Mouse (Mus musculus) kidney, postnatal 0 days (tissue): ENCODE measurements around the gene 1700030J22Rik. TPM values are rescaled to one million over a fixed set of nuclear protein-coding genes. Genes with fewer than 3 reads are reported as not detected.

Experiments used
- ATAC-seq: fragments of 200-750 bp; cut with Nextera tagmentation; replicated peaks from 2 replicates; pipeline ENCODE4 v1.8.0; 2017; ENCODE audit warnings: low read depth, moderate number of reproducible peaks, moderate TSS enrichment, moderate library complexity; ENCODE audit not compliant: low FRiP score
- DNase-seq: peaks from one replicate; pipeline ENCODE4 v3.0.0-alpha.2; 2016; ENCODE audit warnings: low spot score
- H3K27ac ChIP-seq: fragments of 300-500 bp; sonication (generic); 2 replicates; pipeline ENCODE4 v1.5.1; 2014; ENCODE audit warnings: mild to moderate bottlenecking
- H3K27me3 ChIP-seq: fragments of 300-500 bp; sonication (generic); 2 replicates; pipeline ENCODE4 v1.6.1; 2014; ENCODE audit warnings: low read length, mixed read lengths; ENCODE audit not compliant: insufficient read depth
- H3K36me3 ChIP-seq: fragments of 300-500 bp; sonication (generic); 2 replicates; pipeline ENCODE4 v1.6.1; 2014; ENCODE audit warnings: low read length, mixed read lengths; ENCODE audit not compliant: insufficient read depth
- H3K4me1 ChIP-seq: fragments of 300-500 bp; sonication (generic); replicated peaks from 2 replicates; pipeline ENCODE4 v1.6.1; 2014; ENCODE audit warnings: antibody characterized with exemption, low read length, mixed read lengths; ENCODE audit not compliant: insufficient read depth
- H3K4me2 ChIP-seq: fragments of 300-500 bp; sonication (generic); 2 replicates; pipeline ENCODE4 v1.6.1; 2014; ENCODE audit warnings: mild to moderate bottlenecking, low read length, moderate library complexity, mixed read lengths
- H3K4me3 ChIP-seq: fragments of 300-500 bp; sonication (generic); replicated peaks from 2 replicates; pipeline ENCODE4 v1.5.1; 2014; ENCODE audit warnings: low read depth, low read length
- H3K9ac ChIP-seq: fragments of 300-500 bp; sonication (generic); 2 replicates; pipeline ENCODE4 v1.6.1; 2014; ENCODE audit warnings: low read depth, low read length
- H3K9me3 ChIP-seq: fragments of 300-500 bp; sonication (generic); replicated peaks from 2 replicates; pipeline ENCODE4 v1.6.1; 2016; ENCODE audit warnings: low read length, inconsistent platforms, mixed read lengths
- CTCF ChIP-seq: IDR thresholded peaks from 2 replicates; pipeline ENCODE4 v1.5.1; 2016; ENCODE audit warnings: antibody characterized with exemption, low read depth, mild to moderate bottlenecking, moderate library complexity
- WGBS: fragments of 180-500 bp; shearing (Covaris S2); extraction: QIAGEN DNeasy Blood & Tissue Kit; methylation state at CpG from one replicate; pipeline ENCODE4 v1.1.7; 2014; 5-methylcytosine and 5-hydroxymethylcytosine counted together
- polyA plus RNA-seq: library from polyadenylated mRNA; unstranded; fragments of >200 nt; fragmentation: Nextera tagmentation; extraction: Ambion mirVana; gene quantifications from 2 replicates; pipeline ENCODE4 v1.2.1, GENCODE M21; 2015

1700030J22Rik gene
- polyA plus RNA-seq, 1 experiment from 2014 or later: 1.4 TPM

- Histone ChIP-seq H3K36me3 (0 out of 2 replicates have a peak, but pooled peaks cover 6% of the 10 kb centered on the region), H3K27ac (peak overlapping the region; percentile 87; the same call in 1 of the 2 replicates), H3K27me3 (no peaks in the 10 kb centered on the region), H3K9me3 (no peaks in the 10 kb centered on the region), H3K4me2 (peak overlapping the region; percentile 91), H3K4me3 (no peak overlapping the region), H3K4me1 (0 out of 2 replicates have a peak, but pooled peaks cover 8% of the 10 kb centered on the region), H3K9ac (no peak overlapping the region)
- no peak for DNase-seq
- WGBS: 82% methylated on average over 8 of the region's 8 CpGs
- no peak for TF ChIP-seq CTCF
- ATAC-seq: no peak
These were observed 12.5 kb upstream of the 1700030J22Rik start for GRCm38 (mm10) chr8:116991241-116991640.

- H3K9me3 ChIP-seq: no peaks in the 10 kb centered on the region
- H3K27me3 ChIP-seq: no peaks in the 10 kb centered on the region
- H3K9ac ChIP-seq: no peak overlapping the region
- H3K4me3 ChIP-seq: no peak overlapping the region
- TF ChIP-seq CTCF: peak; percentile 31; the same call in 1 of the 2 replicates
- H3K27ac ChIP-seq: no peak overlapping the region
- 0 out of 2 replicates have a peak, but pooled peaks cover 8% of the 10 kb centered on the region for H3K4me1 ChIP-seq
- DNase-seq: no peak
- WGBS: 98% methylated on average over 3 of the region's 3 CpGs
- no peak overlapping the region for H3K4me2 ChIP-seq
- H3K36me3 ChIP-seq: peaks cover 13% of the 10 kb centered on the region; the same call in 1 of the 2 replicates
- no peak for ATAC-seq
These were observed 11.1 kb upstream of the 1700030J22Rik start for GRCm38 (mm10) chr8:116989842-116990241.

GRCm38 (mm10) chr8:116980117-116980516 is 1.4 kb upstream of the 1700030J22Rik start:
- H3K36me3 ChIP-seq: 0 out of 2 replicates have a peak, but pooled peaks cover 5% of the 10 kb centered on the region
- no peaks in the 10 kb centered on the region for H3K9me3 ChIP-seq
- peak; percentile 80 for TF ChIP-seq CTCF
- ATAC-seq: no peak
- DNase-seq: peak; percentile 87
- 0 out of 2 replicates have a peak, but pooled peaks cover 3% of the 10 kb centered on the region for H3K4me1 ChIP-seq
- no peaks in the 10 kb centered on the region for H3K27me3 ChIP-seq
- no peak overlapping the region for H3K9ac ChIP-seq
- no peak overlapping the region; the same call in 1 of the 2 replicates for H3K4me2 ChIP-seq
- WGBS: 10% methylated on average over 4 of the region's 4 CpGs
- H3K27ac ChIP-seq: no peak overlapping the region
- H3K4me3 ChIP-seq: no peak overlapping the region

GRCm38 (mm10) chr8:116978052-116978451 is 707 bp downstream of the 1700030J22Rik start:
- Histone ChIP-seq H3K27ac (no peak overlapping the region), H3K36me3 (no peaks in the 10 kb centered on the region), H3K27me3 (no peaks in the 10 kb centered on the region), H3K9me3 (no peaks in the 10 kb centered on the region), H3K4me2 (peak overlapping the region; percentile 62), H3K4me1 (0 out of 2 replicates have a peak, but pooled peaks cover 3% of the 10 kb centered on the region), H3K9ac (peak overlapping the region; percentile 43), H3K4me3 (peak overlapping the region; percentile 61)
- DNase-seq (no peak), ATAC-seq (no peak)
- WGBS: 30% methylated on average over 8 of the region's 8 CpGs
- no peak for TF ChIP-seq CTCF

GRCm38 (mm10) chr8:116975606-116976005 is 3.2 kb downstream of the 1700030J22Rik start:
- WGBS: 45% methylated on average over 5 of the region's 5 CpGs
- TF ChIP-seq CTCF: no peak
- Histone ChIP-seq H3K27ac (no peak overlapping the region), H3K27me3 (no peaks in the 10 kb centered on the region), H3K4me3 (no peak overlapping the region; the same call in 1 of the 2 replicates), H3K4me2 (peak overlapping the region; percentile 34), H3K4me1 (0 out of 2 replicates have a peak, but pooled peaks cover 3% of the 10 kb centered on the region), H3K36me3 (no peaks in the 10 kb centered on the region), H3K9me3 (no peaks in the 10 kb centered on the region), H3K9ac (no peak overlapping the region)
- no peak for ATAC-seq
- peak; percentile 11 for DNase-seq

- WGBS: 38% methylated on average over 5 of the region's 5 CpGs
- DNase-seq (no peak), ATAC-seq (no peak)
- Histone ChIP-seq H3K9me3 (no peaks in the 10 kb centered on the region), H3K4me3 (no peak overlapping the region), H3K27me3 (no peaks in the 10 kb centered on the region), H3K4me2 (peak overlapping the region; percentile 34), H3K9ac (no peak overlapping the region), H3K4me1 (0 out of 2 replicates have a peak, but pooled peaks cover 3% of the 10 kb centered on the region), H3K27ac (no peak overlapping the region), H3K36me3 (no peaks in the 10 kb centered on the region)
- no peak for TF ChIP-seq CTCF
These were observed 3.7 kb downstream of the 1700030J22Rik start for GRCm38 (mm10) chr8:116975066-116975465.
